Mouse (Mus musculus): Measurements from ENCODE around the gene Xylt1.

Xylt1 gene

GRCm38 (mm10) chr7:117524430-117525214 lies 143.8 kb downstream of the Xylt1 start:
- DNase-seq: no peak

GRCm38 (mm10) chr7:117525678-117526077 lies 144.9 kb downstream of the Xylt1 start:
- no peak for DNase-seq

DNA sequence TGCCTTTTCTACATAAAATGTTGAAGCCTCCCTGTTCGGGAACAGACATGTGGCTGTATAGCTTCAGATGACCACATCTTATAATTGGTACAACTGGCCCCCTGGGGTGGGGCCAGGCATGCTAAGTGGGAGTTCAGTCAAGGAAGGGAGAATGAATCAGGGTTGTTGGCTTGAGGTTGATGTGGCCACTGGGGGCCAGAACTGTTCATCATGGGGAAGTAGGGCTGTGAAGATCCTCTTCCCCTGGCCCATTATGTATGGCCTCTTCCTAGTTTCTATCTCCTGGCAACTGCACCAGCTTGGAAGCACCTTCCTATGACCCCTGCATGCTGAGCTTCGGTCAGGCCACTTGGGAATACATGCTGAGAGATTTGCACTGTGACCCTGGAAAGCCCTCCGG lies 145.8 kb downstream of the Xylt1 start:
- no peak for DNase-seq

GRCm38 (mm10) chr7:117529787-117530655 lies 149.2 kb downstream of the Xylt1 start:
- DNase-seq: no peak

GRCm38 (mm10) chr7:117532651-117533050 lies 151.9 kb downstream of the Xylt1 start:
- no peak for DNase-seq

DNA sequence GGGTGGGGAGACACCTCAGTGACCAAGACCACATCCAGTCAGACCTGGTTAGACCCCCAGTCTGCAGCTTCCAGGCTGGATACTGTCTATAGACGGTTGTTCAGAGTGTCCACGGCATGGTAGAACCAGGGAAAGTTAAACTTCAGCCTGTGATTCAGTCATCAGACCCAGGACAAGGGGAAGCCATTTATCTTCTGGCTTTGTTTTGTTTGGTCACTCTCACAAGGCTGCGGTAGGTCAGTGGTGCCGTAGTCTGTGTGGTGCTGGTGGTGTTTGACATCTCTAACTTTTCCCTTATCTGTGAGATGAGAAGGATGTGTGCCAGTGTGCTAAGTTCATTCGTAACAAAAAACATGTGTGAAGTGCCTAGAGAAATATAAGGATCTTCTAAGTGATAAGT lies 152.4 kb downstream of the Xylt1 start:
- no peak for DNase-seq

- no peak for DNase-seq
Observed at GRCm38 (mm10) chr7:117539931-117540330, 159.2 kb downstream of the Xylt1 start.

- DNase-seq: no peak
Observed at GRCm38 (mm10) chr7:117540413-117540812, 159.6 kb downstream of the Xylt1 start.

DNA sequence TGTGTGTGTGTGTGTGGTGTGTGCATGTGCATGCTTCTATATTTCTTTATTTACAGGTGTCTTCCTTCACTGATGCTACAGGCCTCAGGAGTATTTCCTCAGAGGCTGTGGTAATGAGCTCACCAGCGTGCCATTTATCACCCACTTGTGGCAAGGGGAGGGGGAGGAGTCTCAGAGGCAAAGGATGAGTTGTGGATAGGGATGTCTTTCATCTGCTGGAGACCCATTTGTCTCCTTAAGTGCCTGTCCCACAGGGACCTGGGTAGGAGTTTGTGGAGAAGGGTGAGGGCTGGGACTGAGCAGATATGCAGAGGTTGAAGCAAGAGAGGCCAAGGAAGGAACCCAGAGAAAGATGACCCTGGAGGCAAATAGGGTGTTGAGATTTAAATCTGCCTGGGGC lies 160.3 kb downstream of the Xylt1 start:
- DNase-seq: no peak

- no peak for DNase-seq
Observed at GRCm38 (mm10) chr7:117541681-117542080, 160.9 kb downstream of the Xylt1 start.

DNA sequence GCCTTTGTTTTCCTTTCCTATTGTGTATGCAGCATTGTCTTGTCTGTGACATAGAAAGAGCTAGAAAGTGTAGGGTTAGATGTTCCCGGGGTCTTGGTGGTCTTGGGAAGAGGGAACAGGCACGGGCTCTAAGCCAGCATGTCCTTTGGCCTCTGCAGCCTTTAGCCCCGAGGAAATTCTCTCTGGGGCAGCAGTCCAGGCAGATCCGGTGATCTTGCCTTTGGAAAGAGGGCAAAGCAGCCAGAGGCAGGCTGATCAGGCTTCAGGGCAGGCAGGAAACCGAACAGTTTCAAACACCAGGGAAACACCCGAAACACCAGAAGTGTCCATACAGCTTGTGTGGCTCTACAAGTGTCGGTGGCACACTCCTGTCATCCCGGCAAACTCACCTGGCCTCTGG lies 162.3 kb downstream of the Xylt1 start:
- DNase-seq: no peak

GRCm38 (mm10) chr7:117544126-117544525 lies 163.3 kb downstream of the Xylt1 start:
- no peak for DNase-seq

DNA sequence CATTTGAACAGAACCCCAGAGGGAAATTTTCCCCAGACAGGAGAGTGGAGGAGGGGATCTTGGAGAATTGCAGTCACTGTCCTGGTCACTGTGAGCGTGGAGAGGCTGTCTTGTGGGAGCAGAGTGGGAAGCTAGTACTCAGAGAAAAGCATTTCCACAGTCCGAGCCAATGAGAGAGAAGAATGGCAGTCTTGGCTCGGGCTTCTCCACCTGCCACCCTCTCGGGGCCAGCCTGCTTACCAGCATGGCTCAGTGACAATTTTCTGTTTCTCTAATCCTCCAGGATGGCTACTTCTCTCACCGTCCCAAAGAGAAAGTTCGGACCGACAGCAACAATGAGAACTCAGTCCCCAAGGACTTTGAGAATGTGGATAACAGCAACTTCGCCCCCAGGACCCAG lies 167.5 kb downstream of the Xylt1 start:
- no peak for DNase-seq

DNA sequence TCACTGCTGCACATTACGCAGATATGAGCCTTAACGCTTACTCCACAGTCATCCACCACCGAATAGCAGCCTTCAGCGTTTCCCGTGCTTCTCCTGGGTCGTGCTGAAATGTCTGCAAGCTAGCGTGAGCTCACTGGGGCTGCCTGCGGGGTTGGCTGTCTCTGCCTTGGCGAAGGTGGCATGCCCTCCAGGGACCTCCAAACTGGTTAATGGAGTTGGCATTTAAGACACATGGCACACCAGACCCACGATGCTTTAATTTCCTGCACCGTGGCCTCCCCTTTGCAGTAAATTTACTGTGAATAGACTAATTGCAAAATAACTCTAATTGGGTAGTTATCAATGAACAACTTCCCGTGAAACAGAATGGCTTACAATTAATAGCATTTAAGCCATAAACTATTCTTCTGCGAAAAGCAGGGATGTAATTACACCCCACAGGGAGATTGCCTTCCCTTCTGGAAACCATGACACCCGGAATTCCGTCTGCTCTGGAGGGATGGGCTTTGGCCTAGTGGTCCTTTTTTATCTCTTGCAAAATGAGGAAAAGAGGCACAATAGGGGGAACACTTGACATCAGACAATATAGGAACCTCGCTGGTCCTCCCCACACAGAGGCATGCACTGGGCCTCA lies 170.3 kb downstream of the Xylt1 start:
- DNase-seq: no peak

- no peak for DNase-seq
Observed at GRCm38 (mm10) chr7:117553228-117553627, 172.4 kb downstream of the Xylt1 start.

- DNase-seq: no peak
Observed at GRCm38 (mm10) chr7:117555735-117556134, 175.0 kb downstream of the Xylt1 start.

- no peak for DNase-seq
Observed at GRCm38 (mm10) chr7:117558166-117558565, 177.4 kb downstream of the Xylt1 start.

DNA sequence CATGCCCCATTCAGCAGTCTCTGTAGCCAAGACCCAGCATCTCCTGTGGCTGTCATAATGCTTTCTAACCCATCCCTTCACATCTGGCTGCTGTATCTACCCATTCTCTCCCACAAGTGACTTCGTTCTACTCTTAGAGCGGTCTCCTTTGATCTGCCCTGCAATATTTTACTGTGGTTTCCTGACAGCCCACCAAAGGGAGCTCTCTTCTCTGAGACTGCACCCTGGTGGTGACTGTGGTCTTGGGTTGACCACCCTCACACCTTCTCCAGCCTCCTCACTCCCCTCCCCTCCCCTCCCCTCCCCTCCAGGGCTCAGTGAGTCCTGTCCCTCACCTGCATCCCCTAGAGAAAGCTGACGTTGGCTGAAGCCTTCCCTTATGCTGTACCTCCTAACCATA lies 178.3 kb downstream of the Xylt1 start:
- DNase-seq: peak; percentile 46

DNA sequence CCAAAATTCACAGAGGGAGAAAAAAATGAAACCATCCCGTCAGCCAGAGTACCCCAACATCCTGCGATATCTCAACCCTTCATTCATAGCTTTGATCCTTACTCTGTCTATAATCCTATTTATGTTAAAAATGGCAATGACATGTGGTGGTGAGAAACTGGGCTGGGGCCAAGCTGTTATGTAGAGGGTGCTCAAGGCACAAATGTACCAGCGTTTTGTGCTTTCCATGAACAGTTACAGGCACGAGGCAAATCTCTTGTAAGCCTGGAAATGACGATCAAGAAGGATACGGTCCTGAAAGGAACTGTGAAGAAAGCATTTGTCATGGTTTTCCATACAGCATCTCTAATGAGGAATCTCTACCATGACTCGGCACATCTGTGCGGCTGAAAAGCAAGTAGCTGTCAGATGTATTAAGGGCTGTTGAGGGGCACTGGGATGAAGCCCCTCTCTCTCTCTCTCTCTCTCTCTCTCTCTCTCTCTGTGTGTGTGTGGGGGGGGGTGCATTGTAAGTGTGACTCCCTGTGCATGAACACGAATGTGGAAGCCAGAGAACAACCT lies 183.2 kb downstream of the Xylt1 start:
- no peak for DNase-seq

- DNase-seq: no peak
Observed at GRCm38 (mm10) chr7:117564627-117565026, 183.8 kb downstream of the Xylt1 start.

GRCm38 (mm10) chr7:117566115-117566514 lies 185.3 kb downstream of the Xylt1 start:
- peak; percentile 24 for DNase-seq

DNA sequence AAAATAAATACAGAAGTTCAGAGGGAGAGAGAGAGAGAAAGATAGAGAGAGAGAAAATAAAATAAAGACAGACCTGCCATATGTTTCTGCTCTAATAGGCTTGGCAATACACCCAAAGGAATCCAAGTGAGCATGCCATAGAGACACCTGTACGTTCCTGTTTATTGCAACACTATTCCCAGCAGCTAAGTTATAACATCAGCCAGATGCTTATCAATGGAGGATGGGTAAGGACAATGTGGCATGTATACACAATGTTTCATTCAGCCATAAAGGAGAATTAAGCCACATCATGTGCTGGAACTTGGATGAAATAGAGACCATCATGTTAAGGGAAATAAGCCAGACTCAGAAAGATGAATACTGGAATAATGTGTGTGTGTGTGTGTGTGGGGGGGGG lies 186.1 kb downstream of the Xylt1 start:
- no peak for DNase-seq

GRCm38 (mm10) chr7:117567252-117567651 lies 186.5 kb downstream of the Xylt1 start:
- DNase-seq: no peak
